Mouse (Mus musculus): ENCODE results near the gene Paqr7. TPM values are rescaled to one million over a fixed set of nuclear protein-coding genes. Genes with fewer than 3 reads are reported as not detected.

The Paqr7 gene
- polyA plus RNA-seq, 1 experiment from 2014 or later: 2.7 TPM

- Histone ChIP-seq H3K27ac (peak within 1 kb of the TSS; percentile 88), H3K4me1 (peaks cover 25% of the 10 kb centered on the region), H3K4me3 (peak within 1 kb of the TSS; percentile 95), H3K36me3 (replicated peaks) (peaks cover 41% of the 10 kb centered on the region), H3K27me3 (ENCODE audit: poor library complexity, severe bottlenecking) (no peaks in the 10 kb centered on the region), H3K9me3 (no peaks in the 10 kb centered on the region)
- under 1% methylated on average over 71 of the region's 71 CpGs for WGBS
- DNase-seq (ENCODE audit: extremely low spot score, low spot score): peak; percentile 99
Observed at GRCm38 (mm10) chr4:134534932-134535786, 38.7 kb downstream of the Paqr7 start, which contains the start of gene Mtfr1l. TSS of gene Mtfr1l (minus strand) at chr4:134535387.

DNA sequence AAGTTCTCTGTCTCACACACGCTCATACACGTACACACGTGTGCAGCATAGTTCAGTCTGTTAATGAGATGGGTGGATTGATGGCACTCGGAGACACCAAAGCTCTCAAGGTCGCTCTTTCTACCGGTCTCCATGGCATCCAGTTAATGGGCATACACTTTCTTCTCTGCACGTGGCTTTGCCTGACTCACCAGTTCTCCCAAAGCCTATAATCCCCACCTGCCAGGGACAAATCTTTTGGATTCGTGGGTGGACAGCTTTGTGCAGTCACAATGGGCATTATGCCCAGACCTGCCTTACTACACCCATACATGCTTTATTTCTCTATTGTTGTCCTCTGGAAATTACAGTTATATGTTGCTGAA is 39.3 kb downstream of the Paqr7 start:
- WGBS: 19% methylated on average over 8 of the region's 8 CpGs
- Histone ChIP-seq H3K36me3 (replicated peaks) (peaks cover 41% of the 10 kb centered on the region), H3K27me3 (ENCODE audit: poor library complexity, severe bottlenecking) (no peaks in the 10 kb centered on the region), H3K9me3 (no peaks in the 10 kb centered on the region), H3K4me3 (peak overlapping the region; percentile 95), H3K27ac (peak overlapping the region; percentile 88), H3K4me1 (peaks cover 25% of the 10 kb centered on the region)
- DNase-seq (ENCODE audit: extremely low spot score, low spot score): no peak

DNA sequence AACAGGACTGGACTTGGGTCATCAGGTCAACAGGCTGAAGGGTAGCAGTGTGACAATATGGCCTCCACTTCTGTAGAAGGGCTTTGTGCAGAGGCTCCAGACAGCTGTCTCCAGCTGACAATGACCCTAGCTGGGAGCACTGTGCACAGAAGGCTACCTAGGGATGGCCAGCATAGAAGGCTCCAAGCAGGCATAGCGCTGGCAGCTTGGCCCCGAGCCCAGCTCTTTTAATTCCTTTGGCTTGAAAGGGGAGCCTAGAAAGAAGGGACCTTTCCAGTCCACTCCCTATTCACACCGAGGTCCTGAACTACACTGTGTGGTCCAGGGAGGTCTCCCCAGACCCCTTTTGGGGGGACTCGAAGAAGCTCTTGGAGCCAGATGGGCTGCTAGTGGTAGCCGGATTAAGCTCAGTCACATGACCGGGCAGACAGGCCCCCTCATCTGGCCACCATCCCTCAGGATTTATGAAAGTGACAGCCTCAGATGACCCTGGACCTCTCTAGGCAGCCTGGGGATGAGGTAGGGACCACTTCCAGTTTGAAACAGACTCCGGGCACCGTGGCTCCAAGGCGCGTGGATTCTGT is 42.6 kb downstream of the Paqr7 start:
- peaks cover 64% of the 10 kb centered on the region for H3K36me3 ChIP-seq (replicated peaks)

GRCm38 (mm10) chr4:134542726-134543125 is 46.2 kb downstream of the Paqr7 start:
- Histone ChIP-seq H3K4me1 (peaks cover 9% of the 10 kb centered on the region), H3K9me3 (no peaks in the 10 kb centered on the region), H3K27me3 (ENCODE audit: poor library complexity, severe bottlenecking) (no peaks in the 10 kb centered on the region), H3K4me3 (no peak overlapping the region), H3K36me3 (replicated peaks) (peaks cover 99% of the 10 kb centered on the region), H3K27ac (no peak overlapping the region)
- DNase-seq (ENCODE audit: extremely low spot score, low spot score): no peak
- 91% methylated on average over 9 of the region's 9 CpGs for WGBS

More for the DNA sequence above, 42.6 kb downstream of the Paqr7 start:
- DNase-seq (ENCODE audit: extremely low spot score, low spot score): no peak
- Histone ChIP-seq H3K4me3 (no peak overlapping the region), H3K9me3 (no peaks in the 10 kb centered on the region), H3K4me1 (peaks cover 16% of the 10 kb centered on the region), H3K27me3 (ENCODE audit: poor library complexity, severe bottlenecking) (no peaks in the 10 kb centered on the region), H3K27ac (no peak overlapping the region)
- WGBS: 96% methylated on average over 10 of the region's 10 CpGs

- DNase-seq (ENCODE audit: extremely low spot score, low spot score): peak; percentile 89
- Histone ChIP-seq H3K4me3 (no peak overlapping the region), H3K9me3 (no peaks in the 10 kb centered on the region), H3K36me3 (replicated peaks) (peaks cover 99% of the 10 kb centered on the region), H3K27ac (no peak overlapping the region), H3K27me3 (ENCODE audit: poor library complexity, severe bottlenecking) (no peaks in the 10 kb centered on the region), H3K4me1 (peaks cover 14% of the 10 kb centered on the region)
- WGBS: 16% methylated on average over 5 of the region's 5 CpGs
Observed at GRCm38 (mm10) chr4:134543261-134543660, 46.8 kb downstream of the Paqr7 start.

DNA sequence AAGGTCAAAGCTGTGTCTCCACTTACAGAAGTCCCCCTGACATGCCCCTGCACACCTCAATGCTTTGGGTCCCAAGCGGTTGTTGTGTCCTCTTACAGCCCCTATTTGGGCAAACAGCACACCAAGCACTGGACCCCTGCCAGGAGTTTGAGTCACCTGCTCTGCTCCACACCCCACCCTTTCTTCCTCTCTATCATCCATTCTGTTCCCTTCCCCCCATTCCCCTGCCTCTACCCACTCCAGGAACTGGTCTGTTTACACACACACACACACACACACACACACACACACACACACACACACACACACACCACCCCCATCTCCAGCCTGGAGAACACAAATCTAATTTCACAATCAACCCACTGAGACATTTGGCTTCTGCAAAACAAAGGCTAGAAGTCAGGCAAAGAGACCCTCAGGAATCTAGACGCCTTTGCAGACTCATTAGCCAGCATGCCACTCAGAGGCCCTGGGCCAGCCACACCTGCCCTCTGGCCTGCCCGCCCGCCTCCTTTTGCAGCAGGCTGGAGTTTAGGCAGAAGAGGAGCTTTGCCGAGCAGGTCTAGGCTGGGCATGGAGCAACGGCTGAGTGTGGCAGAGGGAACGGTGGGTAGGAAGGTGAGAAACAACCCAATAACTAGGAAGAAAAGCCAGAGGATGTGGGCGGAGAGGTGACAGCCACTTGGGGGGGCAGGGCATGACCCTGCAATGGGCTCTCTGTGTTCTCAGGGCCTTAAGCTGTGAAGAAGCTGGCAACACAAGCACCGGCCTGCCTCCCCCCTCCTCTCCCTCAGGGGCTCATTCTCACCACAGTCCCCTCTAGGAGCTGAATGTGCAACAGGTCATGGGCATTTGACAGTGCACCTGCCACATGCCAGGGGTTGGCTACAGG is 50.6 kb downstream of the Paqr7 start:
- DNase-seq (ENCODE audit: extremely low spot score, low spot score): no peak
- Histone ChIP-seq H3K4me1 (peaks cover 32% of the 10 kb centered on the region), H3K4me3 (no peak overlapping the region), H3K36me3 (replicated peaks) (peaks cover 91% of the 10 kb centered on the region), H3K9me3 (peaks cover 12% of the 10 kb centered on the region), H3K27me3 (ENCODE audit: poor library complexity, severe bottlenecking) (no peaks in the 10 kb centered on the region), H3K27ac (peak overlapping the region; percentile 37; the same call in 1 of the 2 replicates)
- 77% methylated on average over 9 of the region's 9 CpGs for WGBS

GRCm38 (mm10) chr4:134548169-134548938 is 51.9 kb downstream of the Paqr7 start:
- no peak for DNase-seq (ENCODE audit: extremely low spot score, low spot score)
- Histone ChIP-seq H3K9me3 (peaks cover 12% of the 10 kb centered on the region), H3K27me3 (ENCODE audit: poor library complexity, severe bottlenecking) (no peaks in the 10 kb centered on the region), H3K4me1 (peaks cover 37% of the 10 kb centered on the region), H3K36me3 (replicated peaks) (peaks cover 78% of the 10 kb centered on the region), H3K27ac (no peak overlapping the region), H3K4me3 (no peak overlapping the region)
- WGBS: 77% methylated on average over 18 of the region's 18 CpGs

DNA sequence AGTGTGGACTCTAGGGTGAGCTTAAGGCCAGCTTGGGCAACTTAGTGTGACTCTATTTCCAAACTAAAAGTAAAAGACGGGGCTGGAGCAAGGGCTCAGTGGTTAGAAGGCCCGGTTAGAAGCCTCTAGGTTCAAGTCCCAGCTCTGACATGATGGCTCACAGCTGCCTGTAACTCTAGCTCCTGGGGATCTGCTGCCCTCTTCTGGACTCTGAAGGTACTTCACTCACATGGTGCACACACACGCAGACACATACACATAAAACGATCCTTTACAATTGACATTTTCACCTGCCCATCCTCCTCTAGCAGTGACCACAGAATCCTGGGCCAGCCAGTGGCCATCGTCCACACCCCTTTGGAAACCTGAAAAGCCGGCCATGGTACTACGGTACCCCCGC is 53.4 kb downstream of the Paqr7 start:
- Histone ChIP-seq H3K4me3 (no peak overlapping the region), H3K9me3 (peaks cover 12% of the 10 kb centered on the region), H3K27ac (no peak overlapping the region), H3K4me1 (peaks cover 37% of the 10 kb centered on the region), H3K36me3 (replicated peaks) (peaks cover 63% of the 10 kb centered on the region), H3K27me3 (ENCODE audit: poor library complexity, severe bottlenecking) (no peaks in the 10 kb centered on the region)
- DNase-seq (ENCODE audit: extremely low spot score, low spot score): no peak
- WGBS: 98% methylated on average over 8 of the region's 8 CpGs

DNA sequence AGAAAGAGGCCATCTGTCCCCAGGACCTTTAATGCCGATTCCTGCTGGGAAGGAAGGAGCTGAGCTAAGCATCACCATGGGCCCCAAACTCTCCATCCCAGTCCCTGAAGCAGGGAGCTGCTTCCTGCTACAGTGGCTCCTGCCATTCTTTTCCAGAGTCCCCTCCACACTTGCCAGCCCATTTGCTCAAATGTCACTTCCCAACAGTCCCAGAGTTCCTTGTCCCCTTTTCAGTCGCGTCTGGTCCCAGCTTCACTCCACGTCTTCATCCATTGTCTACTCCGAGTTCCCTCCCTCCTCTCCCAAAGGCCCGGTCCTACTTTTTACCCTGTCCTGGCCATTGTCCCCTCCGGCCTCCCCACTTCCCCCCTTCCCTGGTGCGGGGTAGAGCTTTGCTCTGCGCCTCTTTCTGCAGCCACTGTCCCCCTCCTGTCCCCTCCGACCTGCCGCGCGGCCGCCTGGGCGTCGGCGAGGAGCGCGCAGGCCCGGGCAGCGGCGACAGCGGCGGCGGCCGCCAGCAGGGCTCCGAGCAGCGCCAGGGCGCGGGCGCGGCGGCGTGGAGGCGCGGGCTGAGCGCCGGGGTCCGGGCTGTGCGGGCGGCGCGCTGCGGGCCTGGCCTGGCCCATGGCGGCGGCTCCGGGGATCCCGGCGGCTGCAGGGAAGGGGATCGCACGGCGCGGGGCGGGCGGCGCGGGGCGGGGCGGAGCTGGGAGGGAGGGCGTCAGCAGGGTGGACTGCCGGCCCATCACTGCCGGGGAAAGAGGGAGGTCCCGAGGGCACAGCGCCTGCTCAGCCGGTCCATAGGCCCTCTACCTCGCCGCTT is 55.2 kb downstream of the Paqr7 start, which contains the start of gene Selenon:
Selenon (minus strand) TSS at position 673 of the 823 bp plus-strand sequence.
- peaks cover 37% of the 10 kb centered on the region for H3K4me1 ChIP-seq
- peak within 1 kb of the TSS; percentile 77 for H3K4me3 ChIP-seq
- no peaks in the 10 kb centered on the region for H3K27me3 ChIP-seq (ENCODE audit: poor library complexity, severe bottlenecking)
- DNase-seq (ENCODE audit: extremely low spot score, low spot score): peak; percentile 75
- WGBS: under 1% methylated on average over 65 of the region's 67 CpGs
- H3K27ac ChIP-seq: peak within 1 kb of the TSS; percentile 96
- H3K9me3 ChIP-seq: peaks cover 12% of the 10 kb centered on the region
- H3K36me3 ChIP-seq (replicated peaks): peaks cover 45% of the 10 kb centered on the region

DNA sequence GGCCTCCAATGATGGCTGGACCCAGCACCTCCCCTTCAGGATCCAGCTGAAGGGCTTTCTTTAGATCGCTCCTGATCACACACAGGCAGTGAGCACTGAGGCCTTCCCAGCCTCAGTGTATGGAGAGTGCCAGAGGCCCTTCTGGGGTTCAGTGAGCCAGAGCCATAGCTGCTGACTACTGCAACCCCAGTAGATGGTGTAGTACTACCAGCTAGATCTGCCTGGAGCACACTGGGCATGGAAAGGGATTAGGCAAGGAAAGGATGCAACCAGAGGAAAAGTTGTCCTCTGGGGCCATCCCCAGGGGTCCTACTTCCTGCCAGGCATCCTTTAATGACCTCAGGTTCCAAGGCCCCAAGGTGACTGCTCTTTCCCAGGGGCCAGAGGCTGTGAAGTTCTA is 57.1 kb downstream of the Paqr7 start:
- peaks cover 12% of the 10 kb centered on the region for H3K9me3 ChIP-seq
- no peak for DNase-seq (ENCODE audit: extremely low spot score, low spot score)
- 77% methylated on average over 1 of the region's 1 CpGs for WGBS
- H3K36me3 ChIP-seq (replicated peaks): peaks cover 25% of the 10 kb centered on the region
- peaks cover 32% of the 10 kb centered on the region for H3K4me1 ChIP-seq
- no peak overlapping the region for H3K27ac ChIP-seq
- H3K27me3 ChIP-seq (ENCODE audit: poor library complexity, severe bottlenecking): no peaks in the 10 kb centered on the region
- H3K4me3 ChIP-seq: no peak overlapping the region

DNA sequence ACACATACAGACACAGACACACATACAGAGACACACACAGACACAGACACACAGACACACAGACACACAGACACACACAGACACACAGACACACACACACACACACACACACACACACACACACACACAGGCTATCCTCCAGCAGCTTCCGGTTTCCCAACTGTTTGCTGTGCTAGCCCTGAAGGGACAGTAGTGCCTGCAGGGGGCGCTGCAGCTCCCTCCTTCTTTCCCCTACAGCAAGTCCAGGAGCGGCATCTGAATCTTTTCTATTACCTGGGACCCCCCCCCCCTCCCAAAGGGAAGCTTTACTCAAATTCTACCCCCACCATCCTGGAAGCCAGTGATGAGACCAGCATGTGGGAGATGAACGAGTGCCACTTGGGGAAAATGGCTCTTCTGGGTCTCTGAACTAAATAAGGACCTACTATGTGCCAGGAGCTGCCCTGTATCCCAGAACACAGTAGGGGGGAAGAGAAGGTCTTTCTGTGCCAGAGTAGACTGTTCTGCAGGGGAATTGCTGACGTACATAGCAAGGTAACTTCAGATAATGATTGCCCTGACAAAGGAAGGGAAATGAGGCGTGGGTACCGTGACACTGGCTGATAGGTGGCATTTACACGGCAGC is 59.6 kb downstream of the Paqr7 start:
- Histone ChIP-seq H3K27me3 (ENCODE audit: poor library complexity, severe bottlenecking) (no peaks in the 10 kb centered on the region), H3K4me1 (peaks cover 29% of the 10 kb centered on the region), H3K27ac (no peak overlapping the region), H3K4me3 (no peak overlapping the region), H3K9me3 (no peaks in the 10 kb centered on the region), H3K36me3 (replicated peaks) (0 out of 2 replicates have a peak, but pooled peaks cover under 1% of the 10 kb centered on the region)
- DNase-seq (ENCODE audit: extremely low spot score, low spot score): no peak
- 66% methylated on average over 8 of the region's 8 CpGs for WGBS

All from forebrain, embryonic 10.5 days (tissue).